Mouse (Mus musculus): ENCODE measurements around the gene Eps8l2.

Gene Eps8l2

DNA sequence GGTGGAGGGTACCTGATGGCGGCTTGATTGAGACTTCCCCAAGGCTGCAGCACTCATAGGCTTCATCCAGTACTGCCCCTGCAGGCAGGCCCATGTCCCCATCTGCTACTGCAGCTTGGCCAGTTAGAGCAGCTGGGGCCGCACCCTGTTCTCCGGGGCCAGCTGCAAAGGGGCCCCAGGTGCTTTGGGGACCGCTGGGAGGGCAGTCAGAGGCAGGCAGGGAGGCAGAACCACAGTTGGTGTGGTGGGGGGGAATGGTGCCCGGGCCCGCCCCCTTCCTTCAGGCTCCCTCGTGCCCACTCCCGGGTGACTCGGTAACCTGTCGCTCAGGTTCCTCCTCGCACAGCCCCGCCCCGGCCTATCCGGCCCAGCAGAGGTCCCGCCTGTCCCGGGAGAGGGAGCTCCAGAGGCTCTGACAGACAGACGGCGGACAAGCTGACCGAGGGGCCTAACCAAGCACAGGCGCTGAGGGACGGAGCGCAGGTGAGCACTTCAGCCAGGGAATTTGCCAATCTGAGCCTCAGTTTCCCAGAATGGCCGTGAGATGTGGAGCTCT is at the start of gene Eps8l2:
Eps8l2 (plus strand) TSS at position 305 of the 556 bp plus-strand sequence.
- DNase-seq (ENCODE audit: inconsistent age in 2 of 2, low spot score in 1 of 2) = peak in 1 of 2 experiments; percentile 57

DNA sequence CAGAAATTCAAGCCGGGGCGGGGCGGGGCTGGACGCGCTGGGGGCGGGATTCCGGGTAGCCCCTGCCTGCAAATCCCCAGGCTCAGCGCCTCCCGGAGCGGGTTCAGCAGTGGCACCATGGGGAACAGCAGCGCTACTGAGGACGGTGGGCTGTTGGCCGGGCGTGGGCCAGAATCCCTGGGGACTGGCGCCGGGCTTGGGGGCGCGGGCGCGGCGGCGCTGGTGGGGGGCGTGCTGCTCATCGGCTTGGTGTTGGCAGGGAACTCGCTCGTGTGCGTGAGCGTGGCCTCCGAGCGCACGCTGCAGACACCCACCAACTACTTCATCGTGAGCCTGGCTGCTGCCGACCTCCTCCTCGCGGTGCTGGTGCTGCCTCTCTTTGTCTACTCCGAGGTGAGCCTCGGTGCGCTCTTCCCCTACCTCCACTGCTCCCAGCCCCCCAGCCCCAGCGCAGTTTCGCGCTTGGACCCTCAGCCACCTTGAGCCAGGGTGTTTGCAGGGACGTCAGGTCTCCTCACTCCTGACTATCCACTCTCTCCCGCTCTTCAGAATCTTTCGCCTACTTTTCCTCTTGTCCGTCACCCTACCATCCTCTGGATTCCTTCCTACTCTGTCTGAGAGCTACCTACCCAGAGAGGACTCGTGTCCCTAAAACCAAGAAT is 46.6 kb upstream of the Eps8l2 start, which contains the start of gene Drd4:
Drd4 (plus strand) TSS at position 86 of the 662 bp plus-strand sequence.
- no peak for DNase-seq (ENCODE audit: inconsistent age in 2 of 2, low spot score in 1 of 2)

DNA sequence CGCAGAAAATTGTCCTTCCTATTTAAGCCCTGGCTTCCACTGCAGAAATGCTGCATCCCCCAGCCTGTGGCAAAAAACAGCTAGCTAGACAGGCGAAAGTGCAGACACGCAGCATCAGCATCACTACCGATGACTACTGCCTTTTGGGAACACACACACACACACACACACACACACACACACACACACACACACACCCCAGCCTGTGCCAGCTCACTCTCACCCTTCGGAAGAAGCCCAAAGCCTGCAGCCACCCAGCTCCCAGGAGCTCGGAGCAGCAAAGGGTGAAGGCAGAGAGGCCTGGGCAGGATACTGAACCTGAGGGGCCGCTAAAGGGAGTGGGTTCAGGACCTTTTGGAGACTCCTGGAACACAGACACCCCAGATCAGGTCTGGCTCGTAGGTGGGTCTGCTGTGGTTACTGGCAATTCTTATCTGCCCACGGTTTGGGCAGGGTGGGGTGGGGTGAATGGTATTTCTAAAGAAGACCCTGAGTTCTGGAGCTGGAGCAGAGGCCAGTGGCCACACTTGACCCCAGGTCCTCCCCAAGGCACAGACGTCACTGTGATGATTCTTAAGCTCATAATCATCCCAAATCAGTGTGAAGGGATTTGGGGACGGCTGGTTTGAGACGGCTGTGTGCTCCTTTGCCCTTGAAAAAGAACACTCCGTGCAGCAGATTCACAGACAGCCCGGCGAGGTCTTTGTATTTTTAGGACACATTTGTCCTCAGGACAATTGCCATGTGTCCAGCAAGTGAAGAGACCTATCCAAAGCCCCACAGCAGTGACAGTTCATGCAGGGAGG is 45.9 kb upstream of the Eps8l2 start:
- DNase-seq (ENCODE audit: inconsistent age in 2 of 2, low spot score in 1 of 2) = peak in 1 of 2 experiments; percentile 80

DNA sequence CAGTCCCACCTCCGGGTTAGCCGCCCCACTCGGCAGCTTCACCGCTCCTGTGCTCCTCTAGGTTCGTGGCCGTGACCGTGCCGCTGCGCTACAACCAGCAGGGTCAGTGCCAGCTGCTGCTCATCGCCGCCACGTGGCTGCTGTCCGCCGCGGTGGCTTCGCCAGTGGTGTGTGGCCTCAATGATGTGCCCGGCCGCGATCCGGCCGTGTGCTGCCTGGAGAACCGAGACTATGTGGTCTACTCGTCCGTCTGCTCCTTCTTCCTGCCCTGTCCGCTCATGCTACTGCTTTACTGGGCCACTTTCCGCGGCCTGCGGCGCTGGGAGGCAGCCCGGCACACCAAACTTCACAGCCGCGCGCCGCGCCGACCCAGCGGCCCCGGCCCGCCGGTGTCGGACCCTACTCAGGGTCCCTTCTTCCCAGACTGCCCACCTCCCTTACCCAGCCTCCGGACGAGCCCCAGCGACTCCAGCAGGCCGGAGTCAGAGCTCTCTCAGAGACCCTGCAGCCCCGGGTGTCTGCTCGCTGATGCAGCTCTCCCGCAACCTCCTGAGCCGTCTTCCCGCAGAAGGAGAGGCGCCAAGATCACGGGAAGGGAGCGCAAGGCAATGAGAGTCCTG is 44.7 kb upstream of the Eps8l2 start:
- peak; percentile 60 to 81 for DNase-seq (ENCODE audit: inconsistent age in 2 of 2, low spot score in 1 of 2)

DNA sequence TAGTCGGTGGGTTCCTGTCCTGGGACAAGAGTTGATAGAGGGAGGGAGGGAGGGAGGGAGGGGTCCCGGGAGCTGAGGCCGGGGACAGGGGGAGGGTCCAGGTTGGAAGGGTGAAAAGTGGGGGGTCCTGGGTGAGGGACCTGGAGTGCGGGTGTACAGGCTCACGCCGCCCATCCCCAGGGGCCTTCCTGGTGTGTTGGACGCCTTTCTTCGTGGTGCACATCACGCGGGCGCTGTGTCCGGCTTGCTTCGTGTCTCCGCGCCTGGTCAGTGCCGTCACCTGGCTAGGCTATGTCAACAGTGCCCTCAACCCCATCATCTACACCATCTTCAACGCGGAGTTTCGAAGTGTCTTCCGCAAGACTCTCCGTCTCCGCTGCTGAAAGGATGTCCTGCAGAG is 44.2 kb upstream of the Eps8l2 start:
- DNase-seq (ENCODE audit: inconsistent age in 2 of 2, low spot score in 1 of 2) = no peak

DNA sequence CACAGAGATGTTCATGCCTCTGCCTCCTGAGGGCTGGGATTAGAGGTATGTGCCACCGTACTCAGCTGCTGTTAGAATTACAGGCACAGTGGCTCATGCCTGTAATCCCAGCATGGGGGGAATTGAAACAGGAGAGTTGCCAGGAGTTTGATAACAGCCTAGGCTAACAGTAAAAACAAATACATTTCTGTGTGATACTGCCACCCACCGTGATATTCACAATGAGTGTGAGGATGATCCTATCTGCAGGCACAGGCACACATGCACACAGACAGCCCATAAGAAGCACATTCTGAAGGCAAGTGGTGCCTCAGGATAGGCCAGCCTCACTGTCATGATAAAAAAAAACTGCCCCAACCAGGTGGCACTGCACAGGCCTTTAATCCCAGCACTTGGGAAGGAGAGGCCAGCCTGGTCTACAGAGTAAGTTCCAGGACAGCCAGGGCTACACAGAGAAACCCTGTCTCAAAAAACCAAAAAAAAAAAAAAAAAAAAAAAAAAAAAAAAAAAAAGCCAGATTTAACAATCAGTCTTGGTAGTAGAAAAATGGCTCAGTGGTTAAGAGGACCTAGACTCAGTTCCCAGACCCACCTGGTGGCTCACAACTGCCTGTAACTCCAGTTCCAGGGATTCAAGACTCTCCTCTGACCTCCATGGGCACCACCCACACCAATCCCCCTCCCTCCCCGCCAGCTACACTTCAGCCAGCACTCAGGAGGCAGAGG is 40.6 kb upstream of the Eps8l2 start:
- no peak for DNase-seq (ENCODE audit: inconsistent age in 2 of 2, low spot score in 1 of 2)

DNA sequence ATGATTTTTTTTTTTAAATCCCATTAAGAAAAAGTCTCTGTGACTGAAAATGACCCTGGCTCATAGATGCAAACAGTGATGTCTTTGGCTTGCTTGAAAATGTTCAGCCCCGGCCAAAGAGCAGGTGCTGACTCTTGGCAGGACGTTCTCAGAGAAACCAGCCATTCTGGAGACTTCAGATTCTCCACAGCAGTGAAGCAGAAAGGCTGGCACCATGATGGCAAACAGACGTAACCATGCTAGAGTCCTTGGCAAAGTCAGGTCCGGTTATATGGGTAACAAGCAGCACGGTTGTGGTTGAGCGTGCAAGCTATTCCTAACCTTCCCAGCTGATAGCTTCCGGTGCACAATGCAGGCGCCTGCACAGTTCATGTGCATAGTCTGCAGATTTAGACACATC is 39.5 kb upstream of the Eps8l2 start:
- DNase-seq (ENCODE audit: inconsistent age in 2 of 2, low spot score in 1 of 2) = no peak

DNA sequence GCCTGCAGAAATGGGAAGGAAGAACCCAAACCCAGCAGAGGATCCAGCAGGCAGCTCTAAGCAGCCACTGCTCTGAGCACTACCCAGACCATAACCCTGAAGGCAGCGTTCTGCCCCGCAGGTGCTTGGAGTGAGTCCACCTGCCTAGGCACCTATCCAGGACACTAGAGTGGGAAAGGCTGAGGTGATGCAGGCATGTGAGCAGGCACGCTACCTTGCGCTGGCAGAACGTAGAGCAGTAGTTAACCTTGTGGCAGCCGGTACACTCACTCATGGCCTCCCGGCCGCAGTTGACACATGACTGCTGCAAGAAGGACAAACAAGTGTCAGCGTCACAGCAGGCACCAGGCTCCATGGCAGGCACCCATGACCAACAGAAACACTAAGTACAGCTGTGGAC is 37.3 kb upstream of the Eps8l2 start:
- DNase-seq (ENCODE audit: inconsistent age in 2 of 2, low spot score in 1 of 2) = peak in 1 of 2 experiments; percentile 63

DNA sequence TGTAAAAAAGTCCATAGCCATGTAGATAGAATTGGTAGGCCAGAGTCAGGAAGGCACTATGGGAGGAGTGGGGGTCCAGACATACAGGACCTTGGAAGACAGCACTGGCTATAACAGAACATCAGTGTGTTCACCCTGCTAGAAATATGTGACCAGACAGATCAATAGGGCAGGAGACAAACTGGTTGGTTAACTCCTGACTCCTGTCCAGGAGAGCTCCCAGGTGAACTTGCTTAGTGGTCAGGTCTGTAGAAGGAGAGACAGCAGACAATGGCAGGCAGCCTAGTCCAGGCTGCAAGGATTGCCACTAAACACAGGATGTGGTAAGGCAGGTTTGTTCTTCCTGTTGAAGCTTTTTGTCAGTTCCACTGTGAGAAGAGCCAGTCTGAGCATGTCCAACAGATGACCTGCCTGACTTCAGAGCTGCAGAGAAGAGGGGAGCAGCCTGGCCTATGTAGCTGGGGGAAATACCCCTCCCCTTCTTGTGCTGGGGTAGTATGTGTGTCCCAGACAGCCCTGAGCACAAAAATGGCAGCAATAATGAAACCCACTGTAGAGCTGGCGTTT is 35.9 kb upstream of the Eps8l2 start:
- DNase-seq (ENCODE audit: inconsistent age in 2 of 2, low spot score in 1 of 2) = no peak

DNA sequence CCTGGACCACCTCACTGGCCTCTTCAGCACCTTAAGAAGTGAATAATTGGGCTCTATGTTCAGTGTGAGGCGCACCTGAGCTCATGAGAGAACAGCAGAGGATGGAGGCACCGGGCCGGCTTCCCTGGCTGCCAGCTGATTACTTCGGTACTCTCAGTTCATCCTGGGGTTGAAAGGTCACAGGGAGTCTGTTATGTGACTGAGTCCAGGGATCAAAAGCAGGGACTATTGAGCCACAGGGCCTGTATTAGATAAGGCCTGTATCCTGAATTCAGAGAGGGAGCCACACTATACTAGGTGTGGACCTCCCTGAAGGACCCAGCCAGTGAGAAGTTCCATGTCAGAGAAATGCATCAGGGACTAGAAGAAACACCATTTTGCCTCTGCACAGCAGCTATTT is 34.1 kb upstream of the Eps8l2 start:
- no peak for DNase-seq (ENCODE audit: inconsistent age in 2 of 2, low spot score in 1 of 2)

DNA sequence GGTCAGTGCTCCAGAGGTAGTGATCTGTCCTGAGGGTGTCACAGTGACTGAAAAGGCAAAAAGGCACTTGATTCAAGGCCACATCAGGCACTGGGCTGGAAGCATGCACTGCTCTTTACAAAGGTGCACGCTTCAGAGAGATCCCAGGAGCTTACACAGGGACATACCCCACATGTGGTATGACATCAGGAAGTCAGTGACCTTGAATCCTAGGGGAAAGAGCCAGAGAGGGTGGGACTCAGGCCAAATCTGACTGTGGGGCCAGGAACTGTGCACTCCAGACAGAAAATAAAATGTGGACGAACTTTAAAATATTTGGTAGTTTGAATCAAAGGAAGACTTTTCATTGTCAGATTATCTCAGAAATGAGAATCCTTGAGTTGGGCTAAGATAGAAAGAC is 24.3 kb upstream of the Eps8l2 start:
- DNase-seq (ENCODE audit: inconsistent age in 2 of 2, low spot score in 1 of 2) = peak; percentile 63 to 77

DNA sequence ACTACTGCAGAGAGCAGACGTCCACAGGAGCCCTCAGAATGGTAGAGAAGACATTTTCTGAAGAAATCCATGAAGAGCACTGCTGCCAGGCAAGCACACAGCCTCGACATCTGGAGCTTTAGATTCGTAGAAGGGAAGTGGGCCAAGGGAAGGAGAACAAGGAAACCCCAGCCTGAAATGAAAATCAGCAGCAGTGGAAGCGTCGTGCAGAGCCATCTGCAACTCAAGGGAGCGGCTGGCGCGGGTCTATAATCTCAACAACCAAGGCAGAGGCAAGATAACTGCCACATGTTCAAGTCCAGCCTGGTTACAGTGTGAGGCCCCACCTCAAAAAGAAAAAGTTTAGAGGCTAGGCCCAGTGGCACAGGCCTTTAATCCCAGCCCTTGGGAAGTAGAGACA is 23.6 kb upstream of the Eps8l2 start:
- DNase-seq (ENCODE audit: inconsistent age in 2 of 2, low spot score in 1 of 2) = no peak

DNA sequence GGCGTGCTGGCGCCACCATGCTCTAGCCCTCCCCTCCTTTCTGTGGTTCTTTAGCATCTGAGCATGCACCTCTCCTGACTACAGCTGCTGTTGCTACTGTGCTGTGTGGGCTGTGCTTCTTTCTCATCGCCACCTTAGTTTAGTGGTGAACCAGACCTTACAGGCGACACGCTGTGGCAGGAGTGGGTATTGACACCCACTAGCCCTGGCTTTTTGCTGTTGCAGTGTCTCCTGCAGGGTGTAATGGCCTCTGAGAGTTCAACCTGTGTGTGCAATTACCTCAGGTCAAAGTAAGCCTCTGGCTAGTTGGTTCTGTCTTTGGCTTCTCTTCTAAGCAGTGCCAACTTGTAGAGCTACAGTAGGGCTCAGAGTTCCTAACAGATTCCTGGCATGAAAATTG is 22.7 kb upstream of the Eps8l2 start:
- peak in 1 of 2 experiments; percentile 71 for DNase-seq (ENCODE audit: inconsistent age in 2 of 2, low spot score in 1 of 2)

DNA sequence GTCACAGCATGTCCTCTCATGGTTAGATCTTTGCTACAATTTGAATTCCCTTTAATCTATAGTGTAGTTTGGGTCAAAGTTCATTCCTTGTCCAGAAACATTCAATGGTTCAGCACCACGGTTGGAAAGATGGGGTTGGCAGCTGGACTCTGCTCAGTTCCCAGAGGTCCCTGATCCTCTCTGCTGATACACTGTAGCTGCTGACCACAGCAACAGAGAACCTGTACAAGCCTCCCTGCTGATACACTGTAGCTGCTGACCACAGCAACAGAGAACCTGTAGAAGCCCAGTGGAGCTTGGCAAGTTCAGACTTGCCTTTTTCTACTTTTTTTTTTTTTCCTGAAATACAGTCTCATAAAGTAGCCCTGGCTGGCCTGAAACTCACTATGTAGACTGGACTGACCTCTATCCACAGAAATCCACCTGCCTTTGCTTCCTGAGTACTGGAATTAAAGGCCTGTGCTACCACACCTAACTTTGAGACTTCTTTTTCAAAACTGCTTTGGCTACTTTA is 21.0 kb upstream of the Eps8l2 start:
- no peak for DNase-seq (ENCODE audit: inconsistent age in 2 of 2, low spot score in 1 of 2)

DNA sequence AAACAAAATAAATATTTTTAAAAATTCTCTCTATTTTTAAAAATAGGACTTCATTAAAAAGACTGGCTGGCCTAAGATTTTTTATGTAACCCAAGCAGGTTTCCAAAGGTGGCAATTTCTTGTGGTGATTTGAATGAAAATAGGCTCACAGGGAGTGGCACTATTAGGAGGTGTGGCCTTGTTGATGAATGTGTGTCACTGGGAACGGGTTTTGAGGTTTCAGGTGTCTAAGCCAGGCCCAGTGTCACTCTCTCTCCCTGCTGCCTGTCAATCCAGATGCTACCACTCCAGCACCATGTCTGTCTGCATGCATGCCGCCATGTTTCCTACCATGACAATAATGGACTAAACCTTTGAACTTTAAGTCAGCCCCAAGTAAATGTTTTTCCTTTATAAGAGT is 19.2 kb upstream of the Eps8l2 start:
- no peak for DNase-seq (ENCODE audit: inconsistent age in 2 of 2, low spot score in 1 of 2)

DNA sequence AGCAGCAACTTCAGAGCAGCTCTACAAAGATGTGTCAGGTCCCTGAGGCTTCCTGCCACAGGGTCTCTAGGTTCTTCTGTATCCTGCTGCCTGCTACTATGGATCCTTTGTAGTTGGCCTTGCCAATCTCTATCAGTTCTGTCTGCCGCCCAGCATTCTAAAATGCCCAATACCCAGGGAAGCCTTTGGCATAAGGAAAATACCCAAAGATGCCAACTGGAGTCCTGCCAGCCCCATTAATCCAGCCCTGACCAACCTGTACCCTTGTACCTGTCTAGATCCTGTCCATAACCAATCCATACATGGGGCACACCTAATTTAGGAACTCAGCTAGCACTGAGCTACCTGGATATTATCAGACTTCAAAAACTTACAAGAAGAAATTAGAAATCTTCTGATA is 14.0 kb upstream of the Eps8l2 start:
- no peak for DNase-seq (ENCODE audit: inconsistent age in 2 of 2, low spot score in 1 of 2)

DNA sequence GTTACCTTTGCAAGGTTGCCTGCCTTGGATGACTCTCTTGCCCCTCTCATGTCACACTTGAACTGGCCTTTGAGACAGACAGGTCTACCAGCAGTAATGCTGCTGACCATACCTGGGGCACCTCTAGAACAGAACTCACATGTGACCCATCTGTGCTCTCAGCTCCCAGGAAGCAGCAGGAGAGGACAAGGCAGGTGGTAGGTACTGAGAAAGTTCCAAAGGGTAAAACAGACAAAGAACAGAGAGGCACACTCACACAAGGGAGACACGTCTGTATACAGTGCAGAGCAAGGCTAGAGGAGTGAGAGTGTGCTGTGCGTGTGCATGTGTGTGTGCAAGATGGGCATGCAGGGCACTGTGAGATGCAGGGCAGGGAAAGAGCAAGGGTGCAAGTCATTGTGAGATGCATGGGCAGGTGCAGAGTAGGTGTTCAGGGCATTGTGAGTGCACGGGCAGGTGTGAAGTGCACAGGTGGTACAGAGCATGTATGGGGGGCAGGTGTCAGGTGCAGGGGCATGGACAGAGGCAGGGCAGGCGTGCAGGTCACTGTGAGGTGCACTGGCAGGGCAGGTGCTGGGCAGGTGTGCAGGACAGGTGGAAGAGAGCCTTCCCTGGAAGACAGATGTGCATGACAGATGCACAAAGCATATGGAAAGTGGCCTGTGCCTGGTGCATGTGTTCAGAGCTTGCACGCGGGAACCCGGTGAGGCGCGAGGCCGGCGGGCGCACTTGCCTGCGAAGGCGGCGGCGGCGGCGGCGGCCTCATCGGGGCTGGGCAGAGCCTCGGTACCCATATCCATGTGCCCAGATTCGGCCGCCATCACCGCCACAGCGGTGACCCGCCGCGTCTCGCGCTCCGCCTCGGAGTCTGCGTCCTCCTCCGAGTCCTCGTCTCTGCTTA is 11.9 kb upstream of the Eps8l2 start:
- DNase-seq (ENCODE audit: inconsistent age in 2 of 2, low spot score in 1 of 2) = no peak

DNA sequence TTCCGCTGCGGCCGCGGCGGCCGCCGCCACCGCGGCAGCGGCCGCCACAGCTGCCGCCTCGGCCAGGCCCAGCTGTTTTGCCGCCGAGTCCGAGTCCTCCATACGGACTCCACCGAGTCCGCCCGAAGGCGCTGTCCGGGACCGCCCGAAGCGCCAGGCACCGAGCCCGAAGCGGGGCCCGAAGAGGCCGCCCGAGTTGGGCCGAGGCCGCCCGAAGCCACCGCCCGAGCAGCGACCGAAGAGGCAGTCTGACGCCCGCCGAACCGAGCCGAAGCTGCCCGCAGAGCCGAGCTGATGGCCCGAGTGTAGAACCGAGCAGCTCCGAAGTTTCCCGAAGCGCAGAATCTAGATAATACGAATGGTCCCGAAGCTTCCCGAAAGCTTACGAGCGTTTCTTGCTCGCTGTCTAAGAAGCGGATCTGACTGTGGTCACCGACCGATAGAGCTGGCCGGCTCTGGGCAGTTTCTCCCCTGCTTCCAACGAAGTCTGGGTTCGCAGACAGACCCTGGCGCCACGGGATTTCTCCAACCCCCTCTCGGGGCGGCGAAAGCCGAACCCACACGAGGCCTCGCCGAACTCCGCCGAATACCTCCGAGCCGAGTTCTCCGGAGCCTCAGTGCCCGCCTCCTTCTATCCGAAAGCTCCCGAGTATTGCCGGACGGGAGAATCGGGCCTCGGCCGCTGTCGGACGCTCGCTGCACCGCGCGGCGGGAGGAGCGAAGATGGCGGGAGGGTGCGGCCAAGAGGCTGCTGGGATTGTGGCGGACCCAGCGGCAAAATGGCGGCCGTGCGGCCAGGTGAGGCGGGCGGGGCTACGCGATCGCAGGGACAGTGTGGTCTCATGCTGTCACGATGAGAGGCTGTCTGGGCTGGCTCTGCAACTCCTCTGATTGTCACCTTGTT is 11.0 kb upstream of the Eps8l2 start, which contains the start of the genes Deaf1 and Tmem80:
Deaf1 (minus strand) TSS at position 222 of the 904 bp plus-strand sequence.
Tmem80 (plus strand) TSS at position 271 of the 904 bp plus-strand sequence.
- DNase-seq (ENCODE audit: inconsistent age in 2 of 2, low spot score in 1 of 2) = peak; percentile 99 to 100

Data from adrenal gland, adult (tissue).